Mouse (Mus musculus) adrenal gland, adult (tissue): ENCODE measurements around the gene Kcne1.

Source experiments
- DNase-seq, 2 experiments: peaks; one replicate each; pipeline ENCODE4 v3.0.0; 2022 to 2023; ENCODE audit warnings: low spot score in 1 of 2; ENCODE audit not compliant: inconsistent age in 2 of 2

The Kcne1 gene

GRCm38 (mm10) chr16:92359229-92359628, at the start of gene Kcne1:
Kcne1 (minus strand) TSS chr16:92359468.
- DNase-seq = no peak

- DNase-seq = no peak
Measured at GRCm38 (mm10) chr16:92407883-92408282, 48.6 kb upstream of the Kcne1 start.

GRCm38 (mm10) chr16:92404141-92404540, 44.9 kb upstream of the Kcne1 start:
- DNase-seq = no peak

DNA sequence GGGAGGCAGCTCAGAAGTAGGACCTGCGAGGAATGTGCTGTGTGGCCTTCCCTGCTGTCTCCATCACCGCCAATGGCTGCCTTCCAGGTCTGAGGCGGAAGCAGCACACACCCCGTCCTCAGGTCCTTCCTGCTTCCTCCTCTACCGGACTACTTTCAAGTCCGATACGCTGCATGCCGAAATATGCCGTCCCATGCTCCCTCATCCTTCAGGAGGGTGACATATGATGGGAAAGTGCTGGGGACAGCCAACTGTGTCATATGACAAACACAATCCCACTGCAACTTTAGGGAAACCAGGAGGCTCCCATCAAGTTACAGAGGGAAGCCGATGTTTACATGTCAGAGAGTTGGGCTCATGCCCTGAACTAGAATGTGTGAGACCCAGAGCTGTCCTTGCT, 43.8 kb upstream of the Kcne1 start:
- DNase-seq = no peak

DNA sequence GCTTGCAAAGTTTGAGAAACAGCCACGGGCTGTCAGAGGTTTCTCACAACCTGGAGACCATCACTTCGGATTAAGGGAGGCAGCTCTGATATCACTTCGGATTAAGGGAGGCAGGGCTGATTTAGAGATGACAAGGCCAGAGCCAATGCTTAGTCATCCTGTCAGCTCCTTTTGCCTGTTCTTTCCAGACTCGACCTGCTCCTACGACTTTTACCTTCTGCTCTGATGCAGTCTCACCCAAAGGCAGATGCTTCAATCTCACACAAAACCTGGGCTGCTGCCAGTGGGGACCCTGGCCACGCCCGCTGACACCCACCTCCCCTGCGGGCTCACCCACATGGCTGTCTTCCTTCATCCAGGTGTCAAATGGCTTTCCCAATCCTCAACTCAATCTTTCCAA, 42.9 kb upstream of the Kcne1 start:
- peak; percentile 28 to 69 for DNase-seq

- no peak for DNase-seq
Measured at GRCm38 (mm10) chr16:92401206-92401605, 41.9 kb upstream of the Kcne1 start.

- peak; percentile 87 to 94 for DNase-seq
Measured at GRCm38 (mm10) chr16:92399490-92400458, 40.5 kb upstream of the Kcne1 start.

- peak; percentile 38 to 88 for DNase-seq
Measured at GRCm38 (mm10) chr16:92398574-92399118, 39.4 kb upstream of the Kcne1 start.

- peak in 1 of 2 experiments; percentile 54 for DNase-seq
Measured at GRCm38 (mm10) chr16:92397745-92398573, 38.7 kb upstream of the Kcne1 start.

GRCm38 (mm10) chr16:92393732-92394131, 34.5 kb upstream of the Kcne1 start:
- DNase-seq = no peak

DNA sequence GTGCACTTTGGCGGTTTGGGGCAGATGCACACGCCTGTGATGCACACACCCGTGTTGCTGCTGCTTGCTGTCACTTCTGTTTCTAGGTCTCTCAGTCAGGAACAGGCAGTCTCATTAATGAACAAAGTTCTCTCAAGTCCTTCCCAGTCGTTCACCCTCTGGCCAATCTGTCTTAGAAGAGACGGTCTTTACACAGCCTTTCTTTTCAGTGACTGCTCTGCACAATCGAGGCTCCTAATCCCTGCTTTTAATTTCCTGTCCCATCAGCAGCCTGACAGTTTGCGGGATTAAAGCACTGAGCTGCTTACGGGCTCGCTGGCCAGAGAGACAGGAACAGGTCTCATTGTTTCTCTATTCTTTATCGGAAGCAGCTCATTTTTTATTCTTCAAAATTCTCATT, 28.4 kb upstream of the Kcne1 start:
- DNase-seq = no peak

- peak; percentile 68 to 91 for DNase-seq
Measured at GRCm38 (mm10) chr16:92385062-92385461, 25.8 kb upstream of the Kcne1 start.

DNA sequence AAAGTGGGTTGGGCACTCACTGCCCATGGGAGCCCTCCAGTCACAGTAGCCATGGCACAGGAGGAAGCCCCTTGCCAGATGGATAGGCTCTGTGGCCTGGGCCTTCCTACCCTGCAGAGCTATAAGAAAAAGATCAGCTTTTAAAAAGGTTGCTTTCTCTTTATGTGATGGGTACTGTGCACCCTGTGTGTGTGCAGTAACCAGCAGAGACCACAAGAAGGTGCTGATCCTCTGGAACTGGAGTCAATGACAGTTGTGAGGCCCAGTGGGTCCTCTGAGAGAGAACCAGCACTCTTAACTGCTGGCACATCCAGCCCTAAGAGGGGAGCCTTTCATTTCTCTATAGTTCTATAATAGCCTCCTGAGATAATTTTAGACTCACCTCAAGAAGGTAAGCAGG, 24.1 kb upstream of the Kcne1 start:
- no peak for DNase-seq

DNA sequence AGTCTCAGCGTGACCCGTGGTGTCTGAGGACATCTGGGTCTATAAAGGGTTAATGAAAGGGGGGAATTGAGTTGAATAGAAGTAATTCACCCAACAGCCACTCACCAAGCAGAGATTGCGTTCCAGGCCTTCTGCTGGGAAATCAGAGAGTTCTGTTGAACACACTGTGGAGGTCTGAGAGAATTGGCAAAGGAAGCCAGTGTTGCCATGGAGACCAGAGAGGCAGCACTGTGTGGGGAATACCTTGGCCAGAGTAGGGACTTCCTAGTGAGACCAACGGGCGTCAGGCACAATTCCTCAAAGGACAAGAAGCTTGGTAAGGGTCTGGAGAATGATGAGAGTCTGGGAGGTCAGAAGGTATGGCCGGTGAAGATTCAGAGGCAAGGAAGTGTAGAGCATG, 23.2 kb upstream of the Kcne1 start:
- no peak for DNase-seq

DNA sequence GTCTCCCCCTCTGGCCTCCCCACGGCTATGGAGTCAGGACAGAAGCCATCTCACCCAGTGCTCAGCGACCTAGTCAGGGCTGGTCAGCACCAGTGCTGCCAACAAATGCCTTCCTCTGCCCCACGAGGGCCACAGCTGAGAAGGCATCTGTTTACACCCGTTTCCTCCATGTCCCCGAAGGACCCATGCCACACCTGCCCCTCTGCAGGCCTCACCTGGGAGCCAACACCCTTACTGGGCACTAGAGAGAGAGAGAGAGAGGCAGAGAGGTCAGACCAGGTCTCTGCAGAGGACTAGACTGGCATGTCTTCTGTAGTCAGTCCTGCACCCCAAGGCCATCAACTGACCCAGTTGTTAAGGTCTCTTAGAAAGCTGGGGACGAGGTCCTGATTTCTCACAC, 21.8 kb upstream of the Kcne1 start:
- no peak for DNase-seq

DNA sequence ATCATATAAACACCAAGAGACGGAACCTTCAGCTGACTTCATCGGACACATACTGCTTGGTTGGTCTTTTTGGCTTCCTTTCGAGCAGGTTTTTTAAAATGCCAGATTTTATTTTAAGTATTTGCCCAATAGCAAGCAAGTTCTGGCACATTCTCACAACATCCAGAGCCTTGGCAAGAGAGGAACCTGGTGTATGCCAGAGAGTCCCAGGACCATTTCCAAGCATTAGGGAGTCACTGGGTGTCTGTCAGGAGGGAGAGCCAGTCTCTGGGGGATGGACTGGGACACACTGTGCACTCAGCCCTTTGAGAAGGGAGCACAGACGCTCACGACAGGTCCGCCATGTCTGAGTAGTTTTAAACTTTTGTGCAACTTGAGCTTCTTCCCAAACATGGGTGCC, 17.7 kb upstream of the Kcne1 start:
- peak in 1 of 2 experiments; percentile 42 for DNase-seq

DNA sequence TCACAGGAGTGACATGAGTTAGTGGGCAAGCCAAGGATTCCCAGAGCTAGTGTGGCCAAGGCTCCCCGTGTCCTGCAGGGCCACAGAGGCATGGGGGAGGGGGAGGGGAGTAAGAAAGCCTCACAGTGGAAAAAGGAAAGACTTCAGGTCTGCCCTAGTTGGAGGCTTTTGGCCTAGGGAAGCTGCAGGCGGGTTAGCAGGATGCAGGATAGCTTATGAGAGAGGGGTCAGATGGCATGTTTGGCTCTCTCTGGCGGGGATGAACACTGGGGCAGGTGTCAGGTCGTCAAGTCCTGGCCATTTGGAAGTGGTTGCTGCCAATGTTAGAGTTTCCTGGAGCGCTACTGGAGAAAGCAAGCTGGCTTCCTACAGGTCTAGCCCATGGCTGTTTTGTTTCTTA, 12.4 kb upstream of the Kcne1 start:
- no peak for DNase-seq

GRCm38 (mm10) chr16:92369260-92369659, 10.0 kb upstream of the Kcne1 start:
- peak in 1 of 2 experiments; percentile 55 for DNase-seq

DNA sequence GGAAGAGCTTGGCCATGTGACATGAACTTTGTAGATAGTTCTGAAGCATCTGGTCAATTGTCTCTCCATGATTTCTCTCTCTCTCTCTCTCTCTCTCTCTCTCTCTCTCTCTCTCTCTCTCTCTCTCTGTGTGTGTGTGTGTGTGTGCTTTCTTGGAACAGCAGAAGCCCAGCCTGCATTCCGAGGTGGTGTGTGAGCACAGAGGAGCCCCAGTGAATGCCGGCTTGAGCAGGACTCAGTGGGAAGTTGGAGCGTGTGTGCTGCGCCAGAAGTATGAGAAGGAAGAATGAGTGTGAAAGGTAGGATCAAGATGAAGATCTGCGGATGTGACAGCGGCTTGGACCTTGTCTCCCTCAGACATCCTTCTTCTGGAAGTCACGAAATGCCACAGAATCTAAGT, 6.2 kb upstream of the Kcne1 start:
- no peak for DNase-seq

DNA sequence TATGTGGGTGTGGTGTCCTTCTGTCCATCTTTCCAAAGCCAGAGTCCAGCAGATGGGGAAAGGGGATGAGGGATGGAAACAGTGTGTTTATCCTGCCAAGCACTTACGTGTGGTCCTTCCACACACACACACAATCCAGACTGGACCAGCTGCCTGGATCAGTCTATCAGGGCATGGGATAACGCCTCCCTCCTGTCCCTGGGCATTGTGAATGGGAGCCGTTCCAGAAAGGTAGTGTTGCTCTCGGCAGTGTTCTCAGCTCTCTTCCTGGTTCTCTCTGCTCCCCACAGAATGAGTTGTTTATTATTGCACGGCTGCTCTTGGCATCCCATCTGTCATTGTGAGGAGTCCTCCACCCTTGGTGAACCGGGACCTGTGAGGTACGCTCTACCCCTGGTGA, 1.4 kb upstream of the Kcne1 start:
- DNase-seq = no peak

- DNase-seq = no peak
Measured at GRCm38 (mm10) chr16:92358734-92359133, 534 bp downstream of the Kcne1 start.

DNA sequence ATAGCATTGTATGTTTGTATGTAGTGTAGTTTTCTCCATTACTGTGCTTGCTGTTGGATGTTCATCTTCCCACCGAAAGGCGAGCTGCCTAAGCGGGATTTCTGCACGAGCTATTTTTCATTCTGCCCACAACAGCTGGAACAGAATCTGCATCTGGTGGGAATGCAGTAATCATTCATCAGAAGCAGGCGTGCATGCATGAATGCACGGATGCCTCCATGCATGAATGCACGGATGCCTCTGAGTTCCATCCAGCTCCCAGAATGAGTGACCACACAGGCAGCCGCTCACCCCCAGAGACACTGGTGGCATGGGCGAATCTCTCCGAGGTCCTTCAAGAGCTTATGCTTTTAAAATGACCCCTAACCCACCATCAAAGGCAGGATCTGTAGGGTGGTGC, 1.7 kb downstream of the Kcne1 start:
- DNase-seq = no peak
